Mouse (Mus musculus) cortical plate, adult 2 months (tissue): Measurements from ENCODE around the gene Uck1.
A peak's percentile ranks its signal among the peaks of the same experiment; 100 is the strongest.

Experiments used
- CTCF ChIP-seq: fragments of 200-500 bp; IDR thresholded peaks from 2 replicates; pipeline ENCODE4 v1.5.1; 2011; ENCODE audit warnings: mild to moderate bottlenecking, control low read depth, low read length; ENCODE audit not compliant: insufficient read depth; ENCODE audit errors: extremely low read depth
- POLR2A ChIP-seq: fragments of 200-500 bp; IDR thresholded peaks from 2 replicates; pipeline ENCODE4 v1.6.1; 2011; ENCODE audit warnings: mild to moderate bottlenecking, low read length, control low read depth; ENCODE audit not compliant: insufficient read depth; ENCODE audit errors: extremely low read depth

- TF ChIP-seq CTCF (no peak), POLR2A (peak; percentile 41; the same call in 1 of the 2 replicates)
Observed at GRCm38 (mm10) chr2:32308870-32309568, 49.1 kb upstream of the Uck1 start.
